Mouse (Mus musculus): ENCODE results near the gene Prl7d1.
"Not testable (repeated sequence)": the region's sequence is repeated elsewhere in the genome, so short reads cannot be mapped to it uniquely, and the experiment has no call there.

The Prl7d1 gene

GRCm38 (mm10) chr13:27716636-27717035, at the start of gene Prl7d1:
Prl7d1 (minus strand) TSS chr13:27716736.
- DNase-seq: no peak

- no peak for DNase-seq
Observed at GRCm38 (mm10) chr13:27734512-27735186, 18.1 kb upstream of the Prl7d1 start.

- DNase-seq: not testable (repeated sequence)
Observed at GRCm38 (mm10) chr13:27730286-27730959, 13.9 kb upstream of the Prl7d1 start.

DNA sequence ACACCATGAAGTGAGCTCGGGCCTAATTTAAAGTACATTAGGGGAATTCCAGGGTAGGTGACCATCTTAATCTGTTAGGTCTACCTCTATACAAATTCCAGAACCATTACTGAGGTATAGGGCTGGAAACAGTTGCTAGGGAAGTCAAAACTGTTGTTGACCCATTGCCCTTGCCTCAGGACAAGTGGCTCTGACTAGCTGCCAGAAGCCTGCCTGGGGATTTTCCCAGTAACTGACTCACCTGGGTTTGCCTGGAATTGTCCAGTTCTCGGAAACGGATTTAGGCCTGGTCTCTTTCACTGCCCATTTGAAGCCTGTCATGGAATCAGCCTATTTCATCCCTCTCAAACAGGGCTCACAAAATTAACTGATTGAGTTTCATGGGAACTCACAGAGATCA, 8.5 kb upstream of the Prl7d1 start:
- DNase-seq: peak; percentile 11

DNA sequence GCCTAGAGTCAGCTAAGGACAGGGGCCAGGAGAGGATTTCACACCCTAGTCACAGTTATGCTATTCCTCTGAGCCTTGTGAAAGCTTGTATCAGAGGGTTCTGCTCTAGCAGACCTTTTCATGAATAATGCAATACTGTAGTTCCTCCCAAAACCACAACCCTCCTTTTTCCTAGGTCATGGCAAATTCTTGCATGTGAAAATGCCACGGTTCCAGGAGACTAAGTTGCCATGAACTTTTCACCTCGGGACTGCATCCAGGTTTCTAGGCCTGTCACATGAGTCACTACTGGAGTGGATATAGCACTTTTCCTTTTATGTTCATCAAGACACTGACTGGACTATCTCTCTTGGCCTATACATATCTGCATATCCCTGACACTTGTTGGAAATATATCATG, 10.0 kb downstream of the Prl7d1 start:
- DNase-seq: no peak

- no peak for DNase-seq
Observed at GRCm38 (mm10) chr13:27667936-27668335, 48.6 kb downstream of the Prl7d1 start, which contains the start of gene Prl7a2. Prl7a2 (minus strand) TSS chr13:27668036.

- no peak for DNase-seq
Observed at GRCm38 (mm10) chr13:27660747-27661146, 55.8 kb downstream of the Prl7d1 start.
